Mouse (Mus musculus): ENCODE measurements around the gene Hist1h1d.
A peak's percentile ranks its signal among the peaks of the same experiment; 100 is the strongest.
"Not testable (repeated sequence)": the region's sequence is repeated elsewhere in the genome, so short reads cannot be mapped to it uniquely, and the experiment has no call there.

The Hist1h1d gene

DNA sequence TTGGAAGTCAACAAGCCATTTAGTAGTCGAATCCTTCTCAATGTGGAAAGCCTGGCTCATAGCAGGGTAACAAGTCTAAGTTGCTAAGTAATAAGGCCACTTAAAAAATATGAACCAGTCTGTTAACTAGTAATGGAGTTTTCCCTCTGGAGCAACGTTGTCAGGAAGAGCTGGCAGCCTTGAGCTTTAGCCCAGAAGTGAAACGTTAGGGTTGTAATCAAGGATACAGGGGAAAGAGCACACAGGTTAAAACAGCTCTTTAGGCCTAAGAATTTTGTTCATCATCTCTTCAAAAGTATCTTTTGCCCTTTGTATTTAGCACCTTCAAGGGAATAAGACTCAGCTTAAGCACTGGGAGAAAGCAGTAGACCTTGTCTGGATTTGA, 2.3 kb upstream of the Hist1h1d start:
- DNase-seq, result no peak

DNA sequence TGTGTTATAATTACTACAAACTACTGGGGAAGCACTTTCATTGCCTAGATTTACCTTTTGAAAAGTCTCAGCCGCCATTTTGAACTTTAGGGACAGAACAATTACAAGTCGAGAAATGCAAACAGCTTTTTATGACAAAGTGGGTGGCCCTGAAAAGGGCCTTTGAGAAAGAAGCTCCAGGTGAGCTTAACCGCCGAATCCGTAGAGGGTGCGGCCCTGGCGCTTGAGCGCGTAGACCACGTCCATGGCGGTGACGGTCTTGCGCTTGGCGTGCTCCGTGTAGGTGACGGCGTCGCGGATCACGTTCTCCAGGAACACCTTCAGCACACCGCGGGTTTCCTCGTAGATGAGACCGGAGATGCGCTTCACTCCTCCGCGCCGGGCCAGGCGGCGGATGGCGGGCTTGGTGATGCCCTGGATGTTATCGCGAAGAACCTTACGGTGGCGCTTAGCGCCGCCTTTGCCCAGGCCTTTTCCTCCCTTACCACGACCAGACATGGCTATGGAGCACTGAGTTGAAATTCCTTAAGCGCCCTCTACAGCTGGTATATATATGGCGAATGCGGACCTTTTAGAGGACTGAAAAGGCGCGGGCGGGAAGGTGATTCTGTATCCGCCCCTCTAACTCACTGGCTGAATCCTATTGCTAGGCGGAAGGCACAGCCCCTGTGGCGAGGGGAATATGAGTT, 1.8 kb upstream of the Hist1h1d start, which contains the start of gene Hist1h4f:
Gene Hist1h4f (minus strand): TSS at position 503 of the 689 bp plus-strand sequence.
- DNase-seq, result peak; percentile 81 to 90

DNA sequence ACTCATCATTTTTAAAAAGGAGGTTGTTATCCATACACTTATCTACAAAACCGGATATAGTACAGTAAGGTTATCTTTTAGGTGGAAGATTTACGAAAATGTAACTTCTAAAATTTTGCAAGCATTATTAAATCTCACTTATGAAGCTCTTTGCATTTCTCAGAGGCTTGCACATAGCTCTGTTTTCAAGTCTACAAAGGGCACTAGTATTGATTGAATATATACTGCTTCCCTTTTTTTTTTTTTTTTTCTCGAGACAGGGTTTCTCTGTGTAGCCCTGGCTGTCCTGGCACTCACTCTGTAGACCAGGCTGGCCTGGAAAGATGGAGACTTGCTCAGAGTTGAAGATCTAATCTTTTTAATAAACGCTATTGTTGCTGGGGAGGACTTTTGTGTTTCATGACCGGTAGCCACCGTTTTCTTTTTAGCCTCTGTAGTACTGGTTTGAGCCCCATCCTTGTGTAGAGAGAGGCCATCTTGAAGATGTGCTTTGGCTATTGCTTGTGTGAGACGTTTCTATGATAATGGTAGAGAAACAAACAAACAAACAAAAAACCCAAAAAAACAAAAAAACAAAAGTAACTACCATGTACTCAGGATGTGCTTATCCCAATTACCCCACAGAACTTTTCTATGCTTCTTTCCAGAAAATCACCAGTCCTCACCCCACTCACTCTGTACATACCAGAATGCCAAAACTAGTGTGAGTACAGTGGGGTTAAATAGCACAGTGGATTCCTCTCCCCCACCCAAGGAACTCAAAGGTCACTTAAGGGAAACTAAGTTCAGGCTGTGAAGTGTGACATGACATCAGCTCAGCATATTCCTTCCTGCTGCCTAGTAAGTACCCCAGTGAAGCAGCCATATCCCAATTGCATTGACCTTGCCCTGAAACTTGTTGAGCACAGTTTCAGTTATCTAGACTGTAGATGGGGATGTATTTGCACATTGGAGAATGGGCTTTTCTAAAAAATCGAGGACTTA, 839 bp upstream of the Hist1h1d start:
- no peak for DNase-seq

DNA sequence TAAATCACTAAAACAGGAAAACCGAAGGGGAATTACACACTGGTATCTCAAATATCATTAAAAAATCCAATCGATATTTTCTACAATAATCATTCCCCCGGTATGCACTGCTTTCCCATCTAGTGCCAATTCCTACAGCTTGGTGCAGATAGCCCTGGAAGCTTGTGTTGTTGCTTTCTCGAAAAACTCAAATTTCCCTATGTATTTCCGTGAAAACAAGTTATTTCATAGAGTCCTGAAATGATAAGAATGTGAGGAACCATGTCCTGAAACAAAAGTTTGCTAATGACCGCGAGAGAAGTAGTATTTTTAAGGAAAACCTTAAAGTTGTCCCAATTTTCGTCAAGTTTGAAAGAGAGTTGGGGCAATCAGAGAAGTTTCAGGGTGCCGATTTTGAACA, 1.3 kb downstream of the Hist1h1d start:
- DNase-seq, result no peak

DNA sequence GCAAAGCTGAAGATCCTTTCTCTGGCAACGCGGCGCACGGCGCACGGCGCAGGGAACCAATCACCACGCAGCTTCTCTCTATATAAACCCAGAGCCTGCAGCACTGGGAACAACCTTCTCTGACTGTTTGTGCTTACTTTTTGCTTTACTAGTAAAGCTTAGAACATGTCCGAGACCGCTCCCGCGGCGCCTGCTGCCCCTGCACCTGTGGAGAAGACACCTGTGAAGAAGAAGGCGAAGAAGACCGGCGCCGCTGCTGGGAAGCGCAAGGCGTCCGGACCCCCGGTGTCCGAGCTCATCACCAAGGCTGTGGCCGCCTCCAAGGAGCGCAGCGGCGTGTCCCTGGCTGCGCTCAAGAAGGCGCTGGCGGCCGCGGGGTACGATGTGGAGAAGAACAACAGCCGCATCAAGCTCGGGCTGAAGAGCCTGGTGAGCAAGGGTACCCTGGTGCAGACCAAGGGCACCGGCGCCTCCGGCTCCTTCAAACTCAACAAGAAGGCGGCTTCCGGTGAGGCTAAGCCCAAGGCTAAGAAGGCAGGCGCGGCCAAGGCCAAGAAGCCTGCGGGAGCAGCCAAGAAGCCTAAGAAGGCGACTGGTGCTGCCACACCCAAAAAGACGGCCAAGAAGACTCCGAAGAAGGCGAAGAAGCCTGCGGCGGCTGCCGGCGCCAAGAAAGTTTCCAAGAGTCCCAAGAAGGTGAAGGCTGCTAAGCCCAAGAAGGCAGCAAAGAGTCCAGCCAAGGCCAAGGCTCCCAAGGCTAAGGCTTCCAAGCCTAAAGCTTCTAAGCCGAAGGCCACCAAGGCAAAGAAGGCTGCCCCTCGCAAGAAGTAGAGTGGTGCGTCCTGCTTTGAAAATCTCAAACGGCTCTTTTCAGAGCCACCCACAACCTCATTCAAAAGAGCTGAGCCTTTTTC, 2.1 kb downstream of the Hist1h1d start:
- peak; percentile 64 to 70 for DNase-seq

DNA sequence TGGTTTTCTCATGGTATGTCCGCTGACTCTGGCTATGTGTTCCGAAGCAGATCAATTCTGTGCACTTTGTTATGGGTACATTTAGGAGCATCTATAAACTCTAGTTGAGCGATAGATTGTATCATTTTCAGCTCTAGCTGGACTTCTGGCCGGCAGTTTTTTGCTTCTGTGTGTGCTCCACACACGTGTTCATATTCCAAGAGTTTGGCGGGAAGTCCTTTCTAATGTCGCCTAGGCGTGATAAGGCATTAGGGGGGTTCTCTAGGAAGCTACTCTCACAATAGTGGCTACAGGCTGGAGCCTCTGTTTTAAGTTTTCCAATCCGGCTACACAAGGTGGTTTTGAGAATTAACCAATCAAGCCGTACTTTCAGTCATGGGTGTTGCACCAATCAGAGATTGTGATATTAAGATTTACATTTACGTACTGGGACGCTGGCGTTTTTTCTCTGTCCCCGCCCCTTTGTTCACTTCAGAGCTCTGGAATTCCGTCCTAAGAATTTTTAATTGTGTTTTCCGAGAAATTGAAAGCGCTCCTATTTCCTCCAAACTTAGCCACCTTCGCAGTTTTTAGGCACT, 2.9 kb downstream of the Hist1h1d start:
- DNase-seq, result peak; percentile 51 to 81

DNA sequence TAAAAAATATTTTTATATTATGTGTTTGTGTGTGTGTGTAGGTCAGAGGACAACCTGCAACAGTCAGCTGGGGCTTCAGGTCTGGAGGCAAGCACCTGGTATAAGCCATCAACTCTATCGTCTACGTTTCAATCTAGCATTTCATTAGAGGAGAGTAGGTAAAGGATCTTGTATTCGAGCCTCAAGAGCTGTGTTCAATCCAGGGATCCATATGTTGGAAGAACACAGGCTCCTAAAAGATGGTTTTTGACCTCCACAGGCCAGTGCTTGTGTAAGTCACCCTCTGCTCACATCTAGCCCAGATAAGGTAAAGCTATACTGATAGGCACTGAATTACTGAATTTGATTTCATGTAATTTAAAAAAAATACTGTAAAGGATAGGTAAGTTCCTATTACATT, 3.8 kb downstream of the Hist1h1d start:
- DNase-seq, result no peak

DNA sequence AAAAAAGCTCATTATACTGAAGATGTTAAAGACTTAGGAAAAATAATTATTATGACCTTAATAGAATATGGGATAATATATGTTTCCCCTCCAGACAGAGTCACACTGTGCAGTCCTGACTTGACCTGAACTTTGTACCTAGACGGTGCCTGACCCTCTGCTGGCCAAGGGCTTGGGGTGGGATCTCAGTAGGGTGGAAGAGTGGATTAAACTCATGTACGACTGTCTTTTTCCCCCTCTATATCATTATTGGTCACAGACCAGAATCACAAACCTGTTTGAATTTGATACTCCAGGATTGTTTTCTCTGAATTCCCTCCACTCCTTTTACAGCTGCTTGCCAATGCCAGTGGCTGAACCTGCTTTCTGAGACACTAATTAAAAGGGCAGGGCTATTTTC, 7.6 kb downstream of the Hist1h1d start:
- DNase-seq, result not testable (repeated sequence)

DNA sequence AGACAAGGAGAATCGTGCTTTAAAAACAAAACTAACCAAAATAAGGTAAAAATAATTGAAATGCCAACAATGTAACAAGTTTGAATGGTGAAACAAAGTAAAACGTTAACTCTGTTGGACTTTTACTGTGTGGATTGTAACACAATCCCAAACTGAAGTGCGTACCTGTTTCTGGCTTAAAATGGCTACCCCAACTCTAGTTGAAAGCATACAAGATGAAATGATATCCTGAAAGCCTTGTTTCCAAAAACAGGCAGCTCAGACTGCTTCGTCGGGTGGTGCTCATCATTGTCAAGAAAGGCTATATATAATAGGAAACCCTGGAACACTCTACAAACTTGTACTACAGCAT, 8.4 kb downstream of the Hist1h1d start:
- DNase-seq, result not testable (repeated sequence)

DNA sequence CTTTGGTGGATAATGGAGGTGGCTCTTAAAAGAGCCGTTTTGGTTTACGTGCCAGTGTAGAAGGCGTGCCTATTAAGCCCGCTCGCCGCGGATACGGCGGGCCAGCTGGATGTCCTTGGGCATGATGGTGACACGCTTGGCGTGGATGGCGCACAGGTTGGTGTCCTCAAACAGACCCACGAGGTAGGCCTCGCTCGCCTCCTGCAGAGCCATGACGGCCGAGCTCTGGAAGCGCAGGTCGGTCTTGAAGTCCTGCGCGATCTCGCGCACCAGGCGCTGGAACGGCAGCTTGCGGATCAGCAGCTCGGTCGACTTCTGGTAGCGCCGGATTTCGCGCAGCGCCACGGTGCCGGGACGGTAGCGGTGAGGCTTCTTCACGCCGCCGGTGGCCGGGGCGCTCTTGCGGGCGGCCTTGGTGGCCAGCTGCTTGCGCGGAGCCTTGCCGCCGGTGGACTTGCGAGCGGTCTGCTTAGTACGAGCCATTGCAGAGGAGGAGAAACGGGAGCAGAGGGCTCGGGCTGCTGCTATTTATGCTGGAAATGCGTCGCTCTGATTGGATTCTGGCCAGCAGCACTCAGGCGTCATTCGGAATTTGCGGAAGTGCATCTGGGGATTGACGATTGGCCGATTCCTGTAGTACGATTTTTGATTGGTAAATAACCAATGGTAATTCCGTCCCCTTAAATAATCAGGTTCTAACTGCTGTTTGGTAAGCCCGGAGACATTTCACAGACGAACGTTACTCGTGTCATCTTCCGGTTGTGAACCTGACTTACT, 9.0 kb downstream of the Hist1h1d start, which contains the start of gene Hist1h3e:
Gene Hist1h3e (minus strand): TSS at position 487 of the 777 bp plus-strand sequence.
- DNase-seq, result peak; percentile 92 to 94

DNA sequence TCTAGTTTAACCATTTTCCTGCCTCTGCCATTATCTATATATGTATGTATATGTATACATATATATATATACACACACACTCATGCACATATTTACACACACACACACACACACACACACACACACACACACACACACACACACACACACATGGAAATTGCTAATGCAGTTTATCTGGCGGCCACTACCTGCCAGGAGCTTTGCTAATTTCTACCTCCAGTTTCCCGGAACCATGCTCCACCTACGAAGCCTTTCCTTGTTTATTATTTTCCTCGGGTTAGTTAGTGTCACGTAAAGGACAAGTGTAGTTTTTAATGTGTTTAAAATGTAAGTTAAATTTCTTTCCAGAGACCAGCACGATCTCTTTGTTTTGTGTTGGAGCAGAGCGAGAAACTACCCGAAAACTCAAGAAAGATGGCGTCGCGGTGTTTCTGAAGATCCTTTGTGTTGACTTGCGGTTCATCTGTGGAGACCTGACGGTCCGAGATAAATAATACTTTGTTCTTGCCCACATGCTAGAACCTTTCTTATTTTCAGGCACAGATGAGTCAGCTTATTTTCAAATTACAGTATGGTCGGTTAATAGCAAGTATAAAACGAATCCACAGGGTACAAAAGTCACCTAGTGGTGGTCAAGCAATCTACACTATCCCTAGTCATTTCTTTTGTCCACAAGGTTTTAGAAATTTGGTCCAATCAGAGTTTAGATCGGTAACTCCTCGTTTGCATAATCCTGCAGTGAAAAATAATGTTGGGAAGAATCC, 9.8 kb downstream of the Hist1h1d start:
- DNase-seq, result no peak

DNA sequence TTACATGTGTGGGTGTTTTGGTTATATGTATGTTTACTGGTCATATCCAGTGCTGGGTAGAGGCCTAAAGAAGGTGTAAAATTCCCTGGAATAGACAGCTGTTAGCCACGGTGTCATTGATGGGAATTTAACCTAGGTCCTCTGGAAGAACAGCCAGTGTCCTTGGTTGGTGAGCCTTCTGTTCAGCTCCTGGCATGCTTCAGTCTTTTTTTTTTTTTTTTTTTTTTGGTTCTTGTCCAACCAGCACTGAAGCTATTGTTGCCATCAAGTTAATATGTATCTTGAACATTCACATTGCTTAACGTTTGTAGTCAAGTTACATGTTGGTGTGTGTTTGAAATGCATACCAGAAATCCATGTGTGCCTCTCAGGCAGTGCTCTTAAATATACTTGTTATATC, 11.4 kb downstream of the Hist1h1d start:
- no peak for DNase-seq

DNA sequence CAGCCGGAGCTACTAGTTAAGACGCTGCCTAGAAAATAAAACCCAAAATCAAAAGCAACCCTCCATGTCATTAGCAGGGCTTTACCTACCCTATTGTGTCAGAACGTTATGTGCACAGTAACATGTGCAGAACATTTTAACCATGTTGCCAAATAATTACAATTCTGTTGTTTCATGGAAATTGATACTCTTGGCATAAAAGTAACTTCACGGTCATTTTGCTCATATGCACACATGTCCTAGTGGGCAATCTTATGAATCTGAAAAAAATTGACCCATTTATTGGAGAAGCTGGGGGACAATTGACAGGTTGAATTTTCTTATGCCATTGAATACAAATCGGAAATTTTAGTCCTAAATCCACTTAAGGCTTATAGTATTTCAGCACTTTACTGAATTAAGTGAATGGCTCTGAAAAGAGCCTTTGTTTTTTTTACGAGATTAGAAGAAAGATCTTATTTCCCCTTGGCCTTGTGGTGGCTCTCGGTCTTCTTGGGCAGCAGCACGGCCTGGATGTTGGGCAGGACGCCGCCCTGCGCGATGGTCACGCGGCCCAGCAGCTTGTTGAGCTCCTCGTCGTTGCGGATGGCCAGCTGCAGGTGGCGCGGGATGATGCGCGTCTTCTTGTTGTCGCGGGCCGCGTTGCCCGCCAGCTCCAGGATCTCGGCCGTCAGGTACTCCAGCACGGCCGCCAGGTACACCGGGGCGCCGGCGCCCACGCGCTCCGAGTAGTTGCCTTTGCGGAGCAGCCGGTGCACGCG, 17.4 kb downstream of the Hist1h1d start:
- not testable (repeated sequence) for DNase-seq

DNA sequence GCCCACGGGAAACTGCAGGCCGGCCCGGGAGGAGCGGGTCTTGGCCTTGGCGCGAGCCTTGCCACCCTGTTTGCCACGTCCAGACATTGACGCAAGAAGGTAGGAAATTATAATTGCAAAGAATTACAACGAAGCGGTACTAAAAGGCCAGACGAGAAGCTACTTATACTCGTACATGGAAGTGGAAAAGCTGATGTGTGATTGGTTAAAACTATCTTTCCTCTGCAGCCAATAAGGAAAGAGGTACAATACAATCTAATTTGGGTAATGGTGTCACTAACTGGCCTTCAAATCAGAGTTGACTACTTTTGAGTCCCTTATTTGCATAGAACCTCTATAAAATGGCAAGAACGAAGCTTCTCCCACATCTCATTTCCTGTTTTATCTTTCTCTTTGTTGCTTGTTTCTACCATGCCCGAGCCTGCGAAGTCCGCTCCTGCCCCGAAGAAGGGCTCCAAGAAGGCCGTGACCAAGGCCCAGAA, 18.0 kb downstream of the Hist1h1d start, which contains the start of the genes Hist1h2ae and Hist1h2bg:
Gene Hist1h2ae (minus strand): TSS at position 199 of the 482 bp plus-strand sequence.
Gene Hist1h2bg (plus strand): TSS at position 375 of the 482 bp plus-strand sequence.
- peak; percentile 51 to 60 for DNase-seq

DNA sequence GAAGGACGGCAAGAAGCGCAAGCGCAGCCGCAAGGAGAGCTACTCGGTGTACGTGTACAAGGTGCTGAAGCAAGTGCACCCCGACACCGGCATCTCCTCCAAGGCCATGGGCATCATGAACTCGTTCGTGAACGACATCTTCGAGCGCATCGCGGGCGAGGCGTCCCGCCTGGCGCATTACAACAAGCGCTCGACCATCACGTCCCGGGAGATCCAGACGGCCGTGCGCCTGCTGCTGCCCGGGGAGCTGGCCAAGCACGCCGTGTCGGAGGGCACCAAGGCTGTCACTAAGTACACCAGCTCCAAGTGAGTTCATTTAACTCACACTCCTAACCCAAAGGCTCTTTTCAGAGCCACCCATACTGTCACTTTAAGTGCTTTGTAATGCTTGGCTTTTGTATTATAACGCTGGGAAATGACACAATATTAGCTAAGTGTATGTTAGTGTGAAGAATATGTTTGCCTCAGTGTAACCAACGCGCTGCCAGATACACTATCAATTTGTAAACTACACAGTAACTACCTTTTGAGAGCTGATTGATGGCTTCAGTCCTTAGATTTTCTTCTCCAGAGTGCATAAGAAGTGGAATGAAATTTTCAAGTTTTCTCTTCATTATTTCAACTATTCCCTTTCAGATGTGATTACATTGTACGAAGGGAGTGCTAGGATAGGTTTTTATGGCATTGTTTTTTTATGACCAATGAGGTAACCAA, 18.6 kb downstream of the Hist1h1d start:
- not testable (repeated sequence) for DNase-seq

DNA sequence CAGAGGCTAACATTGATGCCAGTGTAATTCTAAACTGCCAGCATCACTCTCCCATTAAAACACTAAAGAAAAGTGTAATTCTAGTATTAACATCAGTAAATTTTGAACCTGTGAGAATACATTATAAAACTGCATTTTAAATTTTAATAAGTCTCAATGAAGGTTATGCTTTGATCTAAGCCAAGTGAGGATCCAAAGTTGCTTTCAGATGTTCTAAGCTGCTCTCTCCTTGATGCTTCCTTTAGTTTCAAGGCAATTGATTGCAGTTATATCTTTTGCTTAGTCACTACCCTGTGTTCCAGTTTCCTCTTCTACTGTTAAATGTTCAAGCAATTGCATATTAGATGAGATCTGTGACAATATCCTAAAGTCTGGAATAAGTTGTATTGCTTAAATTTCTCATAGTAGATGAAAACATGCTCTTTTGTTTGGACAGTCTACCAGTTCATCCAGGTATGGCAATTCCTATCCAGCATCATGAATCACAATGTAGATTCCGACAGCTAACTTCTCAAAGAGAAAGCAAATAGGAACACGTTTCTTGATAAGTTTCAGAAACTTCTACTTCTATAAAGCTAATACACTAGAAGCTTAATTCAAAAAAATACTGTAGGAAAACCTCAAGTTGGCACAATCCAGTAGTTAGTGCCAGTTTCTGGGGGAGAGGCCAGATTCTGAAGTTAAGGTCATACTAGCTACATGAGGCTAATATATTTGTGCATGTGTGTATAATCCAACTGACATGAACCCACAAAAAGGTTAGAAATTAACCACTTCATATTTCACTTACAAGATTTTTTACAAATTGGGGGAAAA, 19.4 kb downstream of the Hist1h1d start:
- DNase-seq, result no peak

DNA sequence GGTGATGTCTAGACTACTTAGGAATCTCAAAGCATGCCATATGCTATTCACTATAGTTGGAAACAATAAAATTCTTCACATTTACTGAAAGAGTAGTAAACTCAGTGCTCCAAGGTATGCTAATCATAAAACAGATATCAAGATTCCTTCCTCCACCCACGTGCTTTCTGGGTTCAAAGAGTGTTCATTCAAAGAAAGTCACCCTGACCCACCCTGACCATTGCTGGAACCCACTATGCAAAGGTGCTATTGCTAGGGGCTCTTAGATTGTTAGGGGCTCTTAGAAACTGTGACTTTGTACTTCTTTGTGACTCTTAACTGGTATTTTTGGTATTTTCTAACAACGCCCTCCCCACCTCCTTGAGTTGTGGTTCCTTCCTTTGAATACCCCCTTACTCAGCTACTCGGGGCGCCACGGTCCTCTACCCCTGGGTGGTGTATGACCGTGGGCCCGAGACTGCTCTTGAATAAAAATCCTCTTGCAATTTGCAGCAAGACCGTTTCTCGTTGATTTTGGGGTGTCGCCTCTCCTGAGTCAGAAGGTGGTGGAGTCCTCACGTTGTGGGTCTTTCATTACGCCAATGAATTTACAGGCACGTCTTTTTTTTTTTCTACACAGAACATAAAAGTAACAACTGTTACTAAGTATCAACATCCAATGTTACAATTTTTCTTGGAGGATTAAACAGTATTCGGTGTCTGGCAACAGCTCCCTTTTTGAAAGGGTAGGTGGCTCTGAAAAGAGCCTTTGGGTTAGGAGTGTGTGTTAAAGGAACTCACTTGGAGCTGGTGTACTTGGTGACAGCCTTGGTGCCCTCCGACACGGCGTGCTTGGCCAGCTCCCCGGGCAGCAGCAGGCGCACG, 20.2 kb downstream of the Hist1h1d start:
- not testable (repeated sequence) for DNase-seq

Measured in lung, adult 18-20 months (tissue).